Comparison of ENCODE assay signal across 8 mouse cellular contexts in genomic region chr7:81342356-81343094, GRCm38 (mm10). TPM values are rescaled to one million over a fixed set of nuclear protein-coding genes. Genes with fewer than 3 reads are reported as not detected.
DNase-seq lines count a peak whose midpoint lies in the region; ATAC-seq and TF ChIP-seq lines count a peak whose summit lies in the region.

No protein-coding gene starts in this region.

- peak overlapping the region; percentile 95 for H3K9ac ChIP-seq in liver, adult 2 months (ENCODE audit: low read depth, low read length)
- peak overlapping the region; percentile 98; the same call in 1 of the 2 replicates for H3K9ac ChIP-seq in forebrain, embryonic 11.5 days (ENCODE audit: low read length)
- peak overlapping the region; percentile 99 for H3K9ac ChIP-seq in neural tube, embryonic 13.5 days

- no peaks in the 10 kb centered on the region for H3K27me3 ChIP-seq in liver, adult 2 months (ENCODE audit: control insufficient read depth, insufficient read depth, low read length)
- H3K27me3 ChIP-seq in forebrain, embryonic 11.5 days (ENCODE audit: control insufficient read depth, insufficient read depth, low read length): no peaks in the 10 kb centered on the region
- H3K27me3 ChIP-seq in neural tube, embryonic 13.5 days: no peaks in the 10 kb centered on the region

- TF ChIP-seq CTCF in liver, adult 2 months (IDR thresholded peaks at IDR 0.05; ENCODE audit: low read depth, low read length): no peak

- peaks cover 24% of the 10 kb centered on the region for H3K36me3 ChIP-seq in liver, adult 2 months (ENCODE audit: control insufficient read depth, insufficient read depth, low read length)
- peaks cover 13% of the 10 kb centered on the region; the same call in 1 of the 2 replicates for H3K36me3 ChIP-seq in forebrain, embryonic 11.5 days (ENCODE audit: control insufficient read depth, insufficient read depth, low read length)
- H3K36me3 ChIP-seq in neural tube, embryonic 13.5 days: peaks cover 61% of the 10 kb centered on the region

- peak overlapping the region; percentile 49 for H3K27ac ChIP-seq in liver, adult 2 months (replicated peaks; ENCODE audit: insufficient read depth, low read depth, low read length)
- H3K27ac ChIP-seq in forebrain, embryonic 11.5 days (ENCODE audit: low read depth, low read length): no peak overlapping the region
- H3K27ac ChIP-seq in neural tube, embryonic 13.5 days (replicated peaks): no peak overlapping the region

- H3K4me3 ChIP-seq in liver, adult 2 months (ENCODE audit: insufficient read depth, low read depth, low read length): no peak overlapping the region
- peak overlapping the region; percentile 99 for H3K4me3 ChIP-seq in forebrain, embryonic 11.5 days (ENCODE audit: low read depth, low read length)
- H3K4me3 ChIP-seq in neural tube, embryonic 13.5 days: peak overlapping the region; percentile 95

- H3K9me3 ChIP-seq in forebrain, embryonic 11.5 days (ENCODE audit: control insufficient read depth, low read length): no peaks in the 10 kb centered on the region
- H3K9me3 ChIP-seq in neural tube, embryonic 13.5 days: no peaks in the 10 kb centered on the region

- H3K4me1 ChIP-seq in liver, adult 2 months (ENCODE audit: control insufficient read depth, insufficient read depth, low read length): peaks cover 19% of the 10 kb centered on the region
- peaks cover 13% of the 10 kb centered on the region for H3K4me1 ChIP-seq in forebrain, embryonic 11.5 days (replicated peaks; ENCODE audit: control insufficient read depth, insufficient read depth, low read length)
- H3K4me1 ChIP-seq in neural tube, embryonic 13.5 days (replicated peaks): peaks cover 31% of the 10 kb centered on the region

- peak; percentile 72 for DNase-seq in liver, adult 2 months (ENCODE audit: extremely low read depth, low read depth, low spot score)
- no peak for DNase-seq in liver
- no peak for DNase-seq in forebrain, embryonic 11.5 days (ENCODE audit: low spot score)
- peak; percentile 36 to 46 for DNase-seq in kidney, postnatal 36 days
- DNase-seq in adrenal gland, postnatal 4 days (ENCODE audit: low spot score in 2 of 2): no peak
- no peak for DNase-seq in left cerebral cortex, adult 9 months (ENCODE audit: low spot score in 2 of 2)
- DNase-seq in Muller cell, postnatal 12 days (ENCODE audit: inconsistent ontology term): no peak

- WGBS in liver, adult 2 months: 20% methylated on average over 8 of the region's 8 CpGs
- 79% methylated on average over 8 of the region's 8 CpGs for WGBS in forebrain, embryonic 11.5 days
- 76% methylated on average over 8 of the region's 8 CpGs for WGBS in neural tube, embryonic 13.5 days

- no peak for TF ChIP-seq POLR2A in liver, adult 2 months (IDR thresholded peaks at IDR 0.05; ENCODE audit: extremely low read depth, insufficient read depth, low read length)

- peak overlapping the region; percentile 92 for H3K4me2 ChIP-seq in forebrain, embryonic 11.5 days (ENCODE audit: low read depth, low read length, severe bottlenecking)
- H3K4me2 ChIP-seq in neural tube, embryonic 13.5 days: peak overlapping the region; percentile 82

- H3K79me2 ChIP-seq in liver, adult 2 months (ENCODE audit: control insufficient read depth, insufficient read depth, low read length): peaks cover 6% of the 10 kb centered on the region; the same call in 1 of the 2 replicates

- no peak for ATAC-seq in forebrain, embryonic 11.5 days (replicated peaks; ENCODE audit: low FRiP score)
- ATAC-seq in neural tube, embryonic 13.5 days (ENCODE audit: low read depth): no peak

RNA-seq across cellular contexts. Expression of gene Rps17, which starts 2.5 kb away (rescaled TPM):
- total RNA-seq in liver, adult 2 months (2014; rRNA removed): 661 and 745 TPM in 2 replicates
- polyA plus RNA-seq in liver, adult 2 months (2012; rRNA removed): 501 and 572 TPM in 2 replicates
- polyA plus RNA-seq in forebrain, embryonic 11.5 days (2014; fragmentation: Nextera tagmentation; extraction: Ambion mirVana): 1,077 and 1,117 TPM in 2 replicates
- polyA plus RNA-seq in neural tube, embryonic 13.5 days (2015; fragmentation: Nextera tagmentation; extraction: Ambion mirVana): 804 and 855 TPM in 2 replicates
- 1,000 to 10,000 TPM; 1,568 to 1,571 TPM for total RNA-seq in adrenal gland, postnatal 4 days (2021)

Comparison
In these comparisons a context has a peak if more than half of its experiments do, and no peak if none do; other contexts are left out.
1. DNase-seq: peak in liver, adult 2 months (single experiment) and kidney, postnatal 36 days (2 of 2); none in liver (single experiment), forebrain, embryonic 11.5 days (single experiment), adrenal gland, postnatal 4 days (0 of 2), left cerebral cortex, adult 9 months (0 of 2) and Muller cell, postnatal 12 days (single experiment).
2. Peak in every context shown above with its lines, with median percentiles within 50 percentile points of each other: H3K9ac ChIP-seq.